Mouse (Mus musculus): ENCODE measurements at regions not wholly inside any gene's neighbourhood (a gene's known extent, or its start where the extent isn't known, plus 50 kb on each side); places are given as distances from the start of the nearest gene placed in this dataset.

DNA sequence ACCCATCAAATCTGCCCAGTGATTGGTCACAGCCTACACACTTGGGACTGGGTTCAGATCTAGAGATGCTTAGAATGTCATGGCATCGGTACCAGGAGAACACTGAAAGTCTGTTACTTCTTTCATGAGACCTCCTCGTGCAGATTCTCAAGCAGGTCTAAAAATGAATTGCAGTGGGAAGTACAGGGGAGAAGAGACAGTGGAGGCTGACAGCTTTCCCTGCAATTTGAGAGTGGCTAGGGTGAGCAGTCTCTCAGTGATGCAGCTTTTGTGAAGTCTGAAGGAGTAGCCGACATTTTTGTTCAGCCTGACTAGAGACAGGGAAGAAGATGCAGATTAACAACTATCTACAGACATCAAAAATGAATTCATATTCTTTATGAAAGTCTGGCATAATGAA is 112.5 kb downstream of the Fam198b start:
- no peak for TF ChIP-seq GATA1 (IDR thresholded peaks at IDR 0.05; ENCODE audit: low read length)

DNA sequence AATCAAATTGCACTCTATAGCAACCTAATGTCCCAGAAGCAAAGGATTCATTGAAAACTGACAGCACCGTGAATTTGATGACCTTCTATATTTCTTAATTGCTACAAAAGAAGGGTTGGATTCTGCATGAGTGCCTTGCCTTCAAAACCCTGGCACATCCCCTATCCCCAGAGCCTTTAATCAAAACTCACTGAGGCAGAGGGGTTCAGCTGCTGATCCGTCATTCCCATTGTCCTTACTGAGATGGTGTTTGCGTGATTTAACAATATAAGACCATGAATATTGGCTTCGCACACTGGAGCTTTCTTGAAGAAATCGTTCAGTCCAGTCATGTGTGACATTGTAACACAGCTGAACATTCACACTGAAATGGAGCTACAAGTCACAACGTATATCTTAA is 118.0 kb downstream of the Fam198b start:
- no peak for TF ChIP-seq GATA1 (IDR thresholded peaks at IDR 0.05; ENCODE audit: low read length)

DNA sequence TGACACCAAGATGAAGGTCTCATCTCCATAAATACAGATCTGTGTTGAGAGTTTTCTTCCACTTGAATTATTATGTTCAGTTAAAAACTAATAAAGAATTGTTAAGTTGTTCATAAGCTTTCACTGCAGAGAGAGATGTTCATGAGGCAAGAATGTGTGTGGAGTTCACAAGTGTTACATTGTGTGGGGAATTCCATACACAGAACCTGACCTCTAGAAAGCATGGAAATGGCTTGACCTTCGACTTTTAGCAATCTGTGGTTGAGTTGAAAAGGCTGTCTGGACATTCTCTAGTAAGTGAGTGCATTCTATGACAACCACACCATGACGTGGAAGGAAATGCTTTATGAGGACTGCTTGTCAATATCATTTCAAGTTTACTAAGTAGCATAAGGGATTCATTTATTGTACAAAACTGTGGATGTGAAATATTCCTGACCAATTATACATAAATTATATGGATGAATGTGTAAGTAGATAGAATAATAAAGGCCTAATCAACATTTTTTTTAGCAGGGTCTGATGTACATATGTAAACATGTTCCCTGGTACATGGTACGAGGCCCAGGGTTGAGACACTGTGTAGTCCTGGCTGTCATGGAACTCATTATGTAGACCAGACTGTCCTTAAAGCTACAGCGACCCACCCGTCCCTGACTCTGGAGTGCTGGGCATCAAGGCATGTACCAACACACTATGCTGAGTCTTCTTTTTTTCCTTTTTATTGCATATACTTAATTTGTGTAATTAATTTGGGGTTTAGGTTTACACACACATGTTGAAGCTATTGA is 119.2 kb downstream of the Fam198b start:
- TF ChIP-seq GATA1 (IDR thresholded peaks at IDR 0.05; ENCODE audit: low read length): no peak

DNA sequence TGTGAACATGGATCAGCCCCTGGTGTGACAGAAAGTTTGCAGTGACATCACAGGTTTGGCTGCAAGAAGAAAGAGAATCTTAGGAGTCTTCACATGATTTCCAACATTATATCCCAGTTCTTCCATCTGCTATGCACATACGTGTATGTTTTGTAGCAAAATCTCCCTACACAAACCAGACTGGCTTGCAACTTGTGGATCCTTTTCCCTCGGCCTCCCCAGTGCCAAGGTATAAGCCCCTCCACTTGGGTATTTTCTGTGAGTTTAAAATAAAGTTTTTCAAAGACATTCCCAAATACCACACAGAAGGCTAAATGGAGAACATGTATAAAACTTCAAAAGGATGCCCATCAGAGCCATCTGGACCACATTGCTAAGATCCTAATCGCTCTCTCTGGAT is 120.2 kb downstream of the Fam198b start:
- TF ChIP-seq GATA1 (IDR thresholded peaks at IDR 0.05; ENCODE audit: low read length): no peak

DNA sequence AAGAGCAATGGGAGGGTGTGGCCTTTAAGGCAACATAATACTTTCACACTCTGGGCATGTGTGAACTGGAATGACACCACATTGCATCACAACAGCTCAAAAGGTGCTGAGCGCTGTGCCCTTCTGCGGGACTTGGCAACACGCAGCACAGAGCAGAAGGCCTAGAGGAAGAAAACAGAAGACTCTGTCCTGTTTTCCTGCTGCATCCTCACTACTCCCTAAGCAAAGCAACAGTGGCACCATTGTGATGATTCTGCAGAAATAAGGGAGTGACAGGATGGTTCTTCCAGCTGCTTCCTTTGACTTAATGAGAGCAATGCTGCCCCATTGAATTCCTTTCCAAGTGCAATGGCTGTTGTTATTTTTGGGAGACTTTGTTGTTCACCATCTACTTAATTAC is 120.6 kb downstream of the Fam198b start:
- TF ChIP-seq GATA1 (IDR thresholded peaks at IDR 0.05; ENCODE audit: low read length): no peak

DNA sequence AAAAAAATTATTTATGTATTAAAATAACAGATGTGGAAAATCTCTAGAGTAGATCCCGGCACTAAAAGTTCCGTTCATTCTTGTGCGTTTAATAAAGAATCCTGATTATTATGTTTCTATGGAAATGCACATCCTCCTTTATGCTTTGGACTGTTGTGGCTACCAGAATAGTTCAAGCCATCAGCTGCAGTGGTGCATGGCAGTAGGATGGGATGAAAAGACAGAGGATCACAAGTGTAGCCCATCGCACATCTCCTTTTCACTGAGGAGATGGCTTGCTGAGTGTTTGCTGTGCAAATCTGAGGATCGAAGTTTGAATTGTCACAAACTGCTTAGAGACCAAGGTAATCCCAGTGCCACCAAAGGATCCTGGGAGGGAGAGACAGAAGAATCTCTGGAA is 121.0 kb downstream of the Fam198b start:
- no peak for TF ChIP-seq GATA1 (IDR thresholded peaks at IDR 0.05; ENCODE audit: low read length)

DNA sequence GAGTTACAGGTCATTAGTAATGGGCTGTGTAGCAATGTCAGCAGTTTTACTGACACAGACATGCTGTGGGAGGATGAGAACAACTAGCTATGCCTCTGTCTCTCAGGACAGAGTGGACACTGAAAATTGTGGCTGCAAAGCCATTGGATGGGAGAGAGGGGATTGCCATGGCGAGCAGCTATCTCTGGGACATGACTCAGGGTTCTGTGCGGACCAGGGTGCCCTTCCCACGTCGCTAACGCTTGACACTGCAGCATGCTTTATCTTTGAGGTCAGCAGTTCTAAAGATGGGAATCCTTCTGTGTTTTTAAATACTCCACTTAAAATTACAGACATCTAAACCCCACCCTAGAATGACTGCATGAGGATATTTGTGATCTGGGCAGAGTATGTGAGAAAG is 121.9 kb downstream of the Fam198b start:
- TF ChIP-seq GATA1 (IDR thresholded peaks at IDR 0.05; ENCODE audit: low read length): no peak

DNA sequence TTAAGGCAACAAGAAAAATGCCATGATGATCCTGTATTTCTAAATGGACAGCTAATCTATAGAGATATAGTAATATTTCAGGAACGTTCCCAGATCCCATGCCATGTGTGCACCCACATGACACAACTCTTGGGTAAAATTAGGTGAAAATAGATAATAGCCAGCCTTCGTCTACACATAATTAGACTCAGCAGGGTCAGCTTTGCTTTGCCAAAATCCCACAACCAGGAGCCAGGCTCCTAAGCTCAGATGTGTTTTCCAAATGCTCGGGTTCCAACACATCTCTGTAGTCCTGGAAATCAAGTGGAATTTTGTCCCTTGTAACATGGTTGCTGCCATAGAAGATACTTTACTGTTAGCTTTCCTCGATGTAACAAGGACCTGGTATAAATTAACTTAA is 122.7 kb downstream of the Fam198b start:
- TF ChIP-seq GATA1 (IDR thresholded peaks at IDR 0.05; ENCODE audit: low read length): no peak

DNA sequence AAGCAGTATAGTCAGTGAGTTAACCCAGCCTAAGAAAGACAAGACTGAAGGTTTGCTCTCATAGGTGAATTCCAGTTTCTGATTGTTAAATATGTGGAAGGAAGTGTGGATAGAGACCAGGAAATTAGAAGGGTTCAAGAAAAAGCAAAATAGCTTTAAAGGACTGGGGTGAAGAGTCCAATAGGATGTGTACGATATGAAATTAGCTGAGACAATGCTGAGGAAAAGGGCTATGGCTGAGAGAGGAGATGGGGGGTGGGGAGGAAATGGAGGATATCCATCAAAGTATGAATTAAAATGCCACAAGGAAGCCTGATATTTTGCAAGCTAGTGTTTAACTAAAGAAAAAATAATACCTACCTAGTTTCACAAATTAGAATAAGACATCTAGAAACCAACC is 124.9 kb downstream of the Fam198b start:
- no peak for TF ChIP-seq GATA1 (IDR thresholded peaks at IDR 0.05; ENCODE audit: low read length)

DNA sequence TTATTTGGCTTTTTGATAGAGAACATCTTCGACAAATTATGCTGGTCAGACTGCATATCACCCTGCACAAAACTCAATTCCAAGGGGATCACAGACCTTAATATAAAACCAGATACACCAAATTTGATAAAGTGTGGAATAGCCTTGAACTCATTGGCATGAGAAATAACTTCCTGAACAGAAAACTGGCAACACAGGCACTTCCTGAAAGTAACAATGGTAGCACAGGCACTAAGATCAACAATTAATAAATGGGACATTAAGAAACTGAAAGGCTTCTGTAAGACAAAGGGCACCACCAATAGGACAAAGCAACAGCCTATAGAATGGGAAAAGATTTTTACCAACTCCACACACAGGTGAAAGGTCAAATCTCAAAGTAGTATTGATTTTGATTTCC is 141.5 kb downstream of the Fam198b start:
- no peak for TF ChIP-seq GATA1 (IDR thresholded peaks at IDR 0.05; ENCODE audit: low read length)

DNA sequence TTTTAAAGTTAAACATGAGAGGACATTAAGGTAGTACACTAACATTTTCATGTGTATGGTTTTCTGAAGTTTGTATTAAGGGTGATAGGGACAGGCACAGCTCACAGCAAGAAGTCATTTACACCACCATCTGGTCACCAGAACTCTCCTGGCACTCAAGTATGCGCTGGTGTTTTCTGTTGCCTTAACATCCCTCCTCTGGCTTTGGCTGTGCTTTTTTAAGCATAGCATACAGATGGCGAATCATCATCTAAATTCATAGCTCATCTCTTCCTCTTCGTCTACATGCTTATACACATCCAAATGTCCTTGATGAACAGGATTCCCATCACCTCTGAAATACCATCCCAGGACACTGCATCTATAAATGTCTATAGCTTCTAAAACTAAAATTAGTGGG is 148.7 kb downstream of the Fam198b start:
- no peak for TF ChIP-seq GATA1 (IDR thresholded peaks at IDR 0.05; ENCODE audit: low read length)

DNA sequence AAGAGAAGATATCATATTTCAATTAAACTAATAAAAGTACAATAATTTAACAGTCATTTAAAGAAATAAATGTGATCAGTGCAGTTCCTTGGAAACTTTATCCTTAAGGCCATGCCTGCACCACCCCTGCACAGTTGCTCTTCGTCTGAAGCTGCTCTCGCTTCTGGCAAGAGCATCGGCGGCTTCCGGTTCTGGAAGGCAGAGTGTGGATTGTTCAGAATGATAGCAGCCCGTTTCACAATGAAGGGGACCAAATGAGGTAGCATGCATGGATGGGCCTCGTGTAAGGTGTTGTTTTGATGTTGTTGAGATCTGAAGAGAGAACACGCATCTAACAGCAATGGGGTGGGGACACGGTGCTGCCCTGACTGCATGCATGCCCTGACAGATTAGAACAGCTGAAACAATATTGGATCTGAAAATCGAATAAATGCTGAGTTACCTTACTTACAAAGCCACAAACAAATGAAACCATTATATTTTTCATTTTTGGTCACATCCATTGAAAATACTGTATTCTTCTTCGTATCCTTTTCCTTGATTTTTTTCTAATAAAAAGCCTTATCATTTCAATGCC is 154.3 kb downstream of the Fam198b start:
- no peak for TF ChIP-seq GATA1 (IDR thresholded peaks at IDR 0.05; ENCODE audit: low read length)

DNA sequence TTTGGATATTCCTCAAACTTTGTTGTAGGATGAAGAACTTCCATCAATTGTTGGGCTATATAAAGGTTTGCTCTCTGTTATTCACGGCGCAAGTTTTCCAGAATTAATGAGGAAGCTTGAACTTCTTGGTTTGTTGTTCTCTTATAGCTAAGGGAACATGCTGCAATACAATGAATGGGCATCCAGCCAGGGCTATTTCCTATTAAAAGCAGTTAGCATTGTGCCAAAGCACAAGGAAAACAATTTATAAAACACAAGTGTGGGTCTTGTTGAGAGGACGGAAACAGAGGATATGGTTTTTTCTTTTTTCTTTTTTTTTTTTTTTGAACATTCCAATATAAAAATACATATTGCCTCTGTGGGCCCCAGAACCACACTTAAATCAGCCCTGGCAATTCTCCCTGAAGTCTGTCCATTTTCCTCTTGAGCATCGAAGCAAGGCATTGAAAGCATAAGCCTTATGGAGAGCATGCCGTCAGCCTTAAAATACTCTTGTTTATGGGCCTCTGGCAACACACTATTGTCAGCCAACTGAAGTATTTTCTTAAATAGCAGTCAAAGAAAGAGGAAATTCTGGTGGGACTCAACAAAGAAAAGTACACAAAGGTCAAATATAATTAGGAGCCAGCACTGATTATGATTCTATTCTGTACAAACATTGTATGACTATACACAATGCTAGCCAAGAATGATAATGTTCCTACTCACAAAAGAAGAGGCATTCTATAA is 158.6 kb downstream of the Fam198b start:
- TF ChIP-seq GATA1 (IDR thresholded peaks at IDR 0.05; ENCODE audit: low read length): no peak

DNA sequence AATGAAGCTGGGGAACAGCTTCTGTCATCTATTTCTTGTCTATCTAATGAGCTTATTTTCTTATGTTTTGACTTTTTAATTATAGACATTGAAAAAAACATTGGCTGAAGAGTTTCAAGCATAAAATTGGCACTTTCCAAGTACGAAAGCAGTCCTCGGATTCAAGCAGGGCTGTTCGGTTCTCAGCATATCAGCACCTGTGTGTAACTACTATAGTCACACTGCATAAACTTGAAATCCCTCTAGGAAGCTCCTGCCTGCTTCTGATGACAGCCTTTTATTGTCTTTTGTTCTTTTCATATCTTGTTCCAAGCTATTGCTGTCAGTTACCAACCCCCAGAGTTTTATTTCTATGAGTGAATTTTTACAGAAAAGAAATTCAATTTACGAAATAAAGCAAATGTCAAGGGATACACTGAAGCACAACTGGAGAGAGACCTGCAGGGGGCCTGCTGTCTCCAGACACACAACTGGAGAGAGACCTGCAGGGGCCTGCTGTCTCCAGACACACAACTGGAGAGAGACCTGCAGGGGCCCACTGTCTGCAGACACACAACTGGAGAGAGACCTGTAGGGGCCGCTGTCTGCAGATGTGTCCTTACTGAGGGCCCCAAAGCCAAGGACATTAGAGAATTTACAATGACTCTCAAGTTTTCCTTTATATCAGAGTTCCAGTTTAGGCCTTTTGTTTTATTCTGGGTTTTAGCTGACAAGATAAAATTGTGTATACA is 165.3 kb downstream of the Fam198b start:
- TF ChIP-seq GATA1 (IDR thresholded peaks at IDR 0.05; ENCODE audit: low read length): no peak

DNA sequence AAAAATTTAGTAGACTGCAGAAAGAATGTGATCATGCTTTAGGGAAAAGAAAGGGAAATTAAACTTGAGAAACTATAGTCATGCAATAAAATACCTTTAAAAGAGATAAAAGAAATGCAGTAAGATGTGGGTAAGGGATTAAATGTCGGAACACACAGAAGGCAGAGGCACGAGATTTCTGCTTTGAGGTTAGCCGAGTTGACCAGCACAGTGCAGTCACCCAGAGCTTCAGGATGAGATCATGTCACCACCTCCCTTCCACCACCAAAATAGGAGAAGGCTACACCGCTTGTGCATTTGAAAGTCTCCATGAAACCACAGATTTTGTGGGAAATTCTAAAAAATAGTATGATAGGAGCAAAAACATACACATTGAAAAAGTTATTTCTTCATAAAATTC is 166.6 kb downstream of the Fam198b start:
- TF ChIP-seq GATA1 (IDR thresholded peaks at IDR 0.05; ENCODE audit: low read length): no peak

DNA sequence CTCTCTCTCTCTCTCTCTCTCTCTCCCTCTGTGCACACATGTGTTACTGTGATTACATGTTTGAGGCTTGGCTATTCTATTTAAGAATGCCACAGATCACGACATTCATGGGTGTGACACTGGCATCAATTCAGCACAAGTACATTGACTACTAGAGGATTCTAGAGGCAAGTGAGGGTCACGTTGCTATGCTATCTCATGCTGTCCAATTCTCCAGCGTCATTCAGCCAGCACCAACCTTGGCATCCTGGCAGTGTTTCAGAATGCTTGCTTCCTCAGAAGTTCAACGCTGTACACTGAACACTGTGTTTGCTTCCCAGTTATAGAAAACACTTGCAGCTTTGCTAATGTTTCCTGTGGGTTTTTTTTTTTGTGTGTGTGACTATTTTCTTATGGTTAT is 167.6 kb downstream of the Fam198b start:
- no peak for TF ChIP-seq GATA1 (IDR thresholded peaks at IDR 0.05; ENCODE audit: low read length)
